Mouse (Mus musculus) liver, adult (tissue): ENCODE measurements around the gene 1600014C23Rik.

ENCODE experiments used
- GATA4 ChIP-seq: IDR thresholded peaks from 2 replicates; pipeline ENCODE4 v1.6.1; 2014; ENCODE audit warnings: mild to moderate bottlenecking, low read length; ENCODE audit not compliant: insufficient replicate concordance

1600014C23Rik gene

GRCm38 (mm10) chr17:45710407-45710806 lies 23.2 kb downstream of the 1600014C23Rik start:
- TF ChIP-seq GATA4 = no peak

- TF ChIP-seq GATA4 = no peak
Measured at GRCm38 (mm10) chr17:45709829-45710228, 23.8 kb downstream of the 1600014C23Rik start.

GRCm38 (mm10) chr17:45708179-45708578 lies 25.5 kb downstream of the 1600014C23Rik start:
- no peak for TF ChIP-seq GATA4

GRCm38 (mm10) chr17:45707376-45707775 lies 26.3 kb downstream of the 1600014C23Rik start:
- no peak for TF ChIP-seq GATA4

- no peak for TF ChIP-seq GATA4
Measured at GRCm38 (mm10) chr17:45706796-45707195, 26.8 kb downstream of the 1600014C23Rik start.

GRCm38 (mm10) chr17:45703187-45703586 lies 30.5 kb downstream of the 1600014C23Rik start:
- TF ChIP-seq GATA4 = no peak

- no peak for TF ChIP-seq GATA4
Measured at GRCm38 (mm10) chr17:45702254-45702653, 31.4 kb downstream of the 1600014C23Rik start.

GRCm38 (mm10) chr17:45701236-45701591 lies 32.4 kb downstream of the 1600014C23Rik start:
- TF ChIP-seq GATA4 = no peak

- TF ChIP-seq GATA4 = no peak
Measured at GRCm38 (mm10) chr17:45700496-45701235, 33.0 kb downstream of the 1600014C23Rik start.

GRCm38 (mm10) chr17:45699039-45699740 lies 34.5 kb downstream of the 1600014C23Rik start:
- no peak for TF ChIP-seq GATA4

- TF ChIP-seq GATA4 = no peak
Measured at GRCm38 (mm10) chr17:45698368-45698767, 35.3 kb downstream of the 1600014C23Rik start.

GRCm38 (mm10) chr17:45696981-45697380 lies 36.7 kb downstream of the 1600014C23Rik start:
- no peak for TF ChIP-seq GATA4

- no peak for TF ChIP-seq GATA4
Measured at GRCm38 (mm10) chr17:45695227-45696120, 38.2 kb downstream of the 1600014C23Rik start.

- no peak for TF ChIP-seq GATA4
Measured at GRCm38 (mm10) chr17:45693812-45694565, 39.7 kb downstream of the 1600014C23Rik start.

GRCm38 (mm10) chr17:45692159-45692558 lies 41.5 kb downstream of the 1600014C23Rik start:
- no peak for TF ChIP-seq GATA4
